Mouse (Mus musculus): ENCODE measurements around the gene Zbtb25.

Gene Zbtb25

DNA sequence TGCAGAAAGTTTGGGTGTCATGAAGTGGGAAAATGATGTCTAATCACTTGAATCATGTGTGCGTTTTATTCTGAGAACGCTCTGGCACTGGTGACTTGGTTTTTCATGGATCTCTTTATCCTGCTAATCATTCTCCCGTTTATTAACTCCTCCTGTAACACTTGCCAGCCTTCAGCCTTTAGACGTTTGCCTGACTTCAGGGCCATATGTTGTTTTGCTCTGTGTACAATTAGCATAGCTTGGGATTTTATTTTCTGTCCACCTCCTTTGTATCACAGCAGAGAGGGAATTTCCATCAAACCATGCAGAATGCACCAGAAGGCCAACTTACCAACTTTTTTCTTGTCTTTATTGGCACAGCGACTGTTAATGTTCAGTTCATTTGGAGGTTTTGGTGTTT, 71.6 kb downstream of the Zbtb25 start:
- no peak for DNase-seq (ENCODE audit: low spot score in 2 of 2)
